Mouse (Mus musculus) lung, adult 2 months (tissue): ENCODE measurements around the gene Ucp2.

Experiments used
- CTCF ChIP-seq: fragments of 200-500 bp; IDR thresholded peaks from 2 replicates; pipeline ENCODE4 v1.5.1; 2011; ENCODE audit warnings: mild to moderate bottlenecking, low read length, control low read depth; ENCODE audit not compliant: insufficient read depth
- POLR2A ChIP-seq: fragments of 200-500 bp; IDR thresholded peaks from 2 replicates; pipeline ENCODE4 v1.6.1; 2011; ENCODE audit warnings: low read depth, mild to moderate bottlenecking, control low read depth, low read length, borderline replicate concordance; ENCODE audit errors: extremely low read depth

GRCm38 (mm10) chr7:100499465-100499864 lies 6.3 kb downstream of the Ucp2 start:
- TF ChIP-seq POLR2A (no peak), CTCF (no peak)
